Mouse (Mus musculus): ENCODE results near the gene Tmprss3.

GRCm38 (mm10) chr17:31208654-31209053 lies 9.9 kb upstream of the Tmprss3 start:
- no peak for TF ChIP-seq POLR2A (IDR thresholded peaks at IDR 0.05; ENCODE audit: extremely low read depth, insufficient read depth, low read length)
- no peak for TF ChIP-seq CTCF (IDR thresholded peaks at IDR 0.05; ENCODE audit: extremely low read depth, insufficient read depth, low read length)

Measured in cortical plate, adult 2 months (tissue).